Mouse (Mus musculus) embryonic facial prominence, embryonic 10.5 days (tissue): ENCODE measurements around the gene Lhx3. TPM values are rescaled to one million over a fixed set of nuclear protein-coding genes. Genes with fewer than 3 reads are reported as not detected.

Source experiments
- DNase-seq: peaks from one replicate; pipeline ENCODE4 v3.0.0-alpha.2; 2017; ENCODE audit warnings: low spot score
- H3K27ac ChIP-seq: fragments of 300-500 bp; sonication (generic); replicated peaks from 2 replicates; pipeline ENCODE4 v1.5.1; 2016; ENCODE audit warnings: mild to moderate bottlenecking
- H3K27me3 ChIP-seq: fragments of 300-500 bp; sonication (generic); replicated peaks from 2 replicates; pipeline ENCODE4 v1.6.1; 2016; ENCODE audit warnings: low read depth, mild to moderate bottlenecking; ENCODE audit not compliant: poor library complexity, severe bottlenecking
- H3K36me3 ChIP-seq: fragments of 300-500 bp; sonication (generic); replicated peaks from 2 replicates; pipeline ENCODE4 v1.6.1; 2016; ENCODE audit warnings: mild to moderate bottlenecking, moderate library complexity
- H3K4me1 ChIP-seq: fragments of 300-500 bp; sonication (generic); 2 replicates; pipeline ENCODE4 v1.6.1; 2016
- H3K4me3 ChIP-seq: fragments of 300-500 bp; sonication (generic); 2 replicates; pipeline ENCODE4 v1.5.1; 2016; ENCODE audit warnings: mild to moderate bottlenecking, moderate library complexity
- H3K9me3 ChIP-seq: fragments of 300-500 bp; sonication (generic); 2 replicates; pipeline ENCODE4 v1.6.1; 2016; ENCODE audit warnings: mild to moderate bottlenecking
- whole genome bisulfite sequencing: fragments of 180-500 bp; shearing (Covaris S2); methylation state at CpG from one replicate; pipeline ENCODE4 v1.1.7; 2016; 5-methylcytosine and 5-hydroxymethylcytosine counted together
- polyA plus RNA-seq: library from polyadenylated mRNA; unstranded; fragments of >200 nt; fragmentation: Nextera tagmentation; extraction: Ambion mirVana; gene quantifications from 2 replicates; pipeline ENCODE4 v1.2.1, GENCODE M21; 2016

Gene Lhx3
- polyA plus RNA-seq, result 2.6 and 3.5 TPM in 2 replicates

DNA sequence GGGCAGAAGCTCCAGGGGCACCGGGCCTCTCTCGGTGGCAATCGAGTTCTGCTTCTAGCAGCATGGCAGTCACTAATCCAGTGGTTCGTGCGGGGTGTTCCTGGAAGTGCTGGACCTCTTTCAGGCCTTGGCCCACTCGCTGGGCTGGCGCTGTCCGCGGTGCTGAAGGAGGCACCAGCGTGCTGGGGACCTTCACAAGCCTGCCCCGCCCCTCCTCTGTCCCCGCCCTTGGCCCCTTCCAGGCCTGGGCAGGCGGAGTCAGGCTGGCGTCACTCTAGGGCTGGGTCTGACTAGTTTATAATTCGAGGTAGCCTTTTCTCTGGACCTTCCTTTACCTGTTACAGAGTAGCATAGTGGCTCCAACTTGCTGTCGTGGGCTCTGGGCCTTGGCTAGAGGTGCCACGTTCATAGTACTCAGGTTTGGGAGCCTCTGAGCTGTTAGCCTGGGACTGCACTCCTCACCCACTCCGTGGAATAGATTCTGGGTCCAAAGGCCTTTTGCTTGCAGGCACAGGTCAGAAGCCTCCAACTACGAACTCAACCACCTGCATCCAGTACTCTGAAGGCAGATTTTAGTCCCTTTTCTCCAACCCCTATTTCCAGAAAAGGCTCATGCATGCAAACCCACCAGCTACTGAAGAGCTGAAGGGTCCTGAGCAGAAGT, at the start of gene Lhx3:
Gene Lhx3 (minus strand): TSS at position 164 of the 664 bp plus-strand sequence.
- H3K4me1 ChIP-seq, result peaks cover 26% of the 10 kb centered on the region
- 4% methylated on average over 19 of the region's 19 CpGs for WGBS
- peak; percentile 95 for DNase-seq
- peaks cover 55% of the 10 kb centered on the region for H3K27me3 ChIP-seq
- peaks cover 40% of the 10 kb centered on the region for H3K36me3 ChIP-seq
- H3K9me3 ChIP-seq, result no peaks in the 10 kb centered on the region
- H3K4me3 ChIP-seq, result no peak within 1 kb of the TSS
- H3K27ac ChIP-seq, result no peak within 1 kb of the TSS

DNA sequence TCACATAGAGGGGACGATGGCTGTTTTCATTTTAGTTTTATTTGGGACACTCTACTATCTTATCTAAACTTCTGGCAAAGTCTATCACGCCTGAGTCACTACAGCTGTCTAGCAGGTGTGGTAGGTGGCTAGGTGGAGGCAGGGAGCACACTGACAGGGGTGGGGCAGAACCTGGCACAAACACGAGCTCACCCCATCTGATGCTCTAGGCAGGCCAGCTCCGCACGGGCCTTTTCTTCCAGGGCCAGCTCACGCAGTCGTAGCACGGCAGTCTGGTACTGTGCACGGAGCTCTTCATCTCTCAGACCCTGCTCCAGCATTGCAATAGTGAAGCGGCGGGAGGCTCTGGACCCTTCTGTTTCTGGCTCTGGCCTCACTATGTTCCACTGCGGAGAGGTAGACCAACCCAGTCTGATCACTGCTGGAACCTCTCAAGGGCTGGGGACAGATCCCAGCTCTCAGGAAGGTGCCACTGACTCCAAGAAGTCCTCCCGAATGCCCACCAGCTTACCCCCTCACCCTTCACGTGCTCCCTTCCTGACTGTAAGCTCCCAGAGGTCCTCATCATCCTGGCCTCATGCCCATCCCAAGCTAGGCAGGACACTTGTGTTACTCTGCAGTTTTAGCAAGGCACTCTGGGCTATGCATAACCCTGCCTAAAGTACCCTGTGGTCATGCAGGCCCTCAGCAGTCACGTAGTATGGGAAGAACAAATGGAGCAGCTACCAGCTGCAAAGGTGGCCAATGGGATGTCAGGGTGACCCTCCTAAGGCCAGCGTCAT, 49.4 kb upstream of the Lhx3 start:
- DNase-seq, result no peak
- no peak overlapping the region for H3K4me3 ChIP-seq
- H3K4me1 ChIP-seq, result peaks cover 15% of the 10 kb centered on the region; the same call in 1 of the 2 replicates
- H3K36me3 ChIP-seq, result no peaks in the 10 kb centered on the region
- 0 out of 2 replicates have a peak, but pooled peaks cover 4% of the 10 kb centered on the region for H3K27me3 ChIP-seq
- WGBS, result 88% methylated on average over 16 of the region's 16 CpGs
- H3K9me3 ChIP-seq, result no peaks in the 10 kb centered on the region
- H3K27ac ChIP-seq, result no peak overlapping the region

DNA sequence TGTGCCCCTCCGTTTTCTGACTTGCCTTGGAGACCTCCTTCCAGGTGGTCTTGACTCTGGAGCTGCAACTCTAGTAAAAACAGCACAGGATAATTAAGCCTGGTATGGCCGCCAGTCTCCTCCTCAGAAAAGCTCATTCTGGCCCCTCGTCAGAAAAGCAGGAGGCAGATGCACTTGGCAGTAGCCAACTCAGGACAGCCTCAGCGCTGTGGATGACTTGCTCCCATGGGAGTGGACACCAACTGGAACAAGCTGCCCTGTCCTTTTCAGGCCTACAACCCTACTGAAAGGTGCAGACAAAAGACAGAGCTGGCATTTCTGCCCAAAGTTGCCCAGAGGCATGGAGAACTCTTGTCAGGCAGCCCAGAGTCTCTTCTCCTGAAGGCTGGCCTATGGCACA, 46.7 kb upstream of the Lhx3 start:
- 0 out of 2 replicates have a peak, but pooled peaks cover 4% of the 10 kb centered on the region for H3K27me3 ChIP-seq
- H3K4me1 ChIP-seq, result peaks cover 17% of the 10 kb centered on the region; the same call in 1 of the 2 replicates
- no peak overlapping the region for H3K4me3 ChIP-seq
- no peaks in the 10 kb centered on the region for H3K36me3 ChIP-seq
- no peak for DNase-seq
- H3K27ac ChIP-seq, result no peak overlapping the region
- no peaks in the 10 kb centered on the region for H3K9me3 ChIP-seq
- WGBS, result 62% methylated on average over 4 of the region's 4 CpGs

GRCm38 (mm10) chr2:26252514-26253206, 44.6 kb upstream of the Lhx3 start:
- DNase-seq, result no peak
- peaks cover 17% of the 10 kb centered on the region; the same call in 1 of the 2 replicates for H3K4me1 ChIP-seq
- 61% methylated on average over 8 of the region's 8 CpGs for WGBS

DNA sequence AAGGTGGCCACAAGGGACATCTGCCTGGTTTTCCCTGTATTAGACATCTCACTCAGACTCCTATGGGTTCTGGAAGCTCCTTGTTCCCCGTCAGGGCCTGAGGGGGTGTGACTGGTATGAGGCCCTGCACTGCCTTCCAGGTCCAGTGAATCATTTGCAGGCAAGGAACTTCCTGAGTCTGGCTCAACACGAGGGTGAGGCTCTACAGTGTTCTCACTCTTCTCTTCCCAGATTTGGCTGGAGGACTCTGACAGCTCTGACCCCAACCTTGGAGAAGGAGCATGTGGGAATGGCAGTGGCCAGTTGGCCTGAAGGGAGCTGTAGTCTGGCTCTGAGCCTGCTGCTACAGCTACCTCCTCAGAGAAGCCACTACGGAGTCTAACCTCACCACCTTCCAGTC, 39.4 kb upstream of the Lhx3 start:
- no peaks in the 10 kb centered on the region for H3K9me3 ChIP-seq
- WGBS, result 62% methylated on average over 3 of the region's 3 CpGs
- H3K4me3 ChIP-seq, result no peak overlapping the region
- peaks cover 2% of the 10 kb centered on the region; the same call in 1 of the 2 replicates for H3K4me1 ChIP-seq
- no peak for DNase-seq
- no peaks in the 10 kb centered on the region; the same call in 1 of the 2 replicates for H3K27me3 ChIP-seq
- H3K27ac ChIP-seq, result no peak overlapping the region
- no peaks in the 10 kb centered on the region for H3K36me3 ChIP-seq

More at GRCm38 (mm10) chr2:26252514-26253206, 44.6 kb upstream of the Lhx3 start:
- Histone ChIP-seq H3K9me3 (no peaks in the 10 kb centered on the region), H3K27me3 (peaks cover 4% of the 10 kb centered on the region; the same call in 1 of the 2 replicates), H3K36me3 (no peaks in the 10 kb centered on the region), H3K27ac (no peak overlapping the region), H3K4me3 (no peak overlapping the region)

GRCm38 (mm10) chr2:26240841-26241240, 32.8 kb upstream of the Lhx3 start:
- peaks cover 18% of the 10 kb centered on the region for H3K4me1 ChIP-seq
- WGBS, result 58% methylated on average over 3 of the region's 3 CpGs

GRCm38 (mm10) chr2:26240330-26240729, 32.2 kb upstream of the Lhx3 start:
- H3K36me3 ChIP-seq, result no peaks in the 10 kb centered on the region
- no peak overlapping the region for H3K4me3 ChIP-seq
- H3K27ac ChIP-seq, result no peak overlapping the region
- DNase-seq, result no peak
- H3K27me3 ChIP-seq, result no peaks in the 10 kb centered on the region
- WGBS, result 69% methylated on average over 9 of the region's 9 CpGs
- H3K4me1 ChIP-seq, result peaks cover 23% of the 10 kb centered on the region
- H3K9me3 ChIP-seq, result no peaks in the 10 kb centered on the region

More at GRCm38 (mm10) chr2:26240841-26241240, 32.8 kb upstream of the Lhx3 start:
- DNase-seq, result no peak
- H3K27me3 ChIP-seq, result no peaks in the 10 kb centered on the region
- no peak overlapping the region for H3K27ac ChIP-seq
- no peaks in the 10 kb centered on the region for H3K36me3 ChIP-seq
- no peak overlapping the region for H3K4me3 ChIP-seq
- H3K9me3 ChIP-seq, result no peaks in the 10 kb centered on the region

- H3K9me3 ChIP-seq, result no peaks in the 10 kb centered on the region
- H3K27ac ChIP-seq, result peak within 1 kb of the TSS; percentile 93
- 2% methylated on average over 36 of the region's 36 CpGs for WGBS
- peak within 1 kb of the TSS; percentile 95 for H3K4me3 ChIP-seq
- DNase-seq, result peak; percentile 98
- no peaks in the 10 kb centered on the region for H3K27me3 ChIP-seq
- peaks cover 4% of the 10 kb centered on the region for H3K36me3 ChIP-seq
- peaks cover 32% of the 10 kb centered on the region for H3K4me1 ChIP-seq
Measured at GRCm38 (mm10) chr2:26237290-26237782, 29.2 kb upstream of the Lhx3 start, which contains the start of gene Qsox2. Gene Qsox2 (minus strand): TSS chr2:26237525.

DNA sequence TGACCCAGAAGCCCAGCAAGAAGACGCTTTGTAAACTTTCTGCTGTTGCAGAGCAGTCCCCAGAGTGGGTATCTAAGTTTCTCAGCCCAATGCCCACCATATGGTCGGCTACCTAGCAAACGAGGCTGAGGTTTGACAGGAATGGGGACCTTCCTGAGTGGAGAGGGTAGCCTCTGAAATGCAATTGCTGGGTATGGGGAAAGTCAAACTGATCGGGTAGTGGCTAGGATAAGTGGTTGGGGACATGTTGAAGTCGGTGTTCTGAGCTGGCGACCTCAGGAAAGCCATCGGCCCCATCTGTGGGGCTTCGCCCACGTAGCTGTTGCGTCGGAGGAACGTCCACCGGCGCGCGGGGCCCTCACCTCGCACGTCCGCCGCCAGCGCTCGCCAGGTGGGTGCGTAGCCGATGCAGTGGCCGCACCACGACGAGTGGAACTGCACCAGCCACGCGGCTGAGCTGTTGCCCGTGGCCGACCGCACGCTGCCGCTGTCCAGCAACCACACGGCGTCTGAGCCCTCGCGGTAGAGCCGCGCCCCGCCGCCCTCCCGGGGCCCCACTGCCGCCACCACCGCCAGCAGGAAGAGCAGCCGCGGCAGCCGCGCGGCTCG, 28.7 kb upstream of the Lhx3 start:
- H3K36me3 ChIP-seq, result peaks cover 7% of the 10 kb centered on the region
- WGBS, result under 1% methylated on average over 51 of the region's 51 CpGs
- peak overlapping the region; percentile 93 for H3K27ac ChIP-seq
- H3K9me3 ChIP-seq, result no peaks in the 10 kb centered on the region
- DNase-seq, result no peak
- H3K4me3 ChIP-seq, result peak overlapping the region; percentile 95
- no peaks in the 10 kb centered on the region for H3K27me3 ChIP-seq
- peaks cover 32% of the 10 kb centered on the region for H3K4me1 ChIP-seq

DNA sequence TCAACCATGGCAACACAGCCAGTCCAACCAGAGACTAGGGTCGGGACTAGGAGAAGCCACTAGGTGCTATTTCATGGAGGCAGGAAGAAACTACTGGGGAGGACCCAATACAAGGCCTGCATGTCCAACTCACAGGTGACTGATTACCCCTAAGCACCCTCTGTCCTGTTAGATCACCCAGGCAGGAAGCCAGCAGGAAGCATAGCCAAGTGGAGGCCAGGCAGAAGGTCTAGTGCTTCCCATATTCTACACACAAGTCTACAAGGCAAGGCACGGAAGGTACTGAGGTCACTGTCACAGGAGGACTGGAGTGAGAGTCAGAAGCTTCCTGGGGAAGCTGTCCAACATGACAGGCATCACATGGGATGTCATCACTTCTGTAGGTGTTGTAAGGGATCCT, 26.7 kb upstream of the Lhx3 start:
- no peak for DNase-seq

DNA sequence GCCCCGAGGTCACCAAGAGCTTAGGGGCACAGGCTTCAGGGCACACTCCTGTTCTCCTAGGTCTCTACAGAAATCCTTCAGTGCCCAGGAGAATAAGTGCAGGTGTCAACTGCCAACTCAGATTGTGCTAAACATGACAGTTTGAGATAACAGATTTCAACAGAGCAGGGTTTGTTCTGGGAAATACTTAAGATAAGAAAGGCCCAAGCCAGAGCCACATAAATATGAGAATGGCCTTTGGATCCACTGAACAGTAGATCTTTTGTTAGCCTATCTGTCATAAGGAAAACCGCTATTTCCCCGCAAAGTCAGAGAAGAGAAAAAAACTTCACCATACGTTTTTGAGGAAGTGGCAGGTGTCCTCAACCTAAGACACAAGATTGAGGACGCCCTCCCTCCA, 26.2 kb upstream of the Lhx3 start:
- WGBS, result 75% methylated on average over 5 of the region's 5 CpGs
- H3K27ac ChIP-seq, result no peak overlapping the region
- H3K36me3 ChIP-seq, result peaks cover 7% of the 10 kb centered on the region
- H3K9me3 ChIP-seq, result no peaks in the 10 kb centered on the region
- no peak overlapping the region for H3K4me3 ChIP-seq
- no peak for DNase-seq
- peaks cover 23% of the 10 kb centered on the region for H3K4me1 ChIP-seq
- no peaks in the 10 kb centered on the region for H3K27me3 ChIP-seq

More for the DNA sequence above, 26.7 kb upstream of the Lhx3 start:
- WGBS, result 94% methylated on average over 2 of the region's 2 CpGs
- Histone ChIP-seq H3K4me3 (no peak overlapping the region), H3K27me3 (no peaks in the 10 kb centered on the region), H3K27ac (no peak overlapping the region), H3K9me3 (no peaks in the 10 kb centered on the region), H3K4me1 (peaks cover 23% of the 10 kb centered on the region), H3K36me3 (peaks cover 7% of the 10 kb centered on the region)

- Histone ChIP-seq H3K36me3 (peaks cover 11% of the 10 kb centered on the region), H3K27ac (no peak overlapping the region), H3K4me1 (peaks cover 19% of the 10 kb centered on the region), H3K27me3 (no peaks in the 10 kb centered on the region), H3K9me3 (no peaks in the 10 kb centered on the region), H3K4me3 (no peak overlapping the region)
- 86% methylated on average over 3 of the region's 3 CpGs for WGBS
- no peak for DNase-seq
Measured at GRCm38 (mm10) chr2:26231366-26231765, 23.3 kb upstream of the Lhx3 start.
